Mouse (Mus musculus) spleen, adult 2 months (tissue): Measurements from ENCODE around the gene Rin3.

Source experiments
- CTCF ChIP-seq: fragments of 200-500 bp; IDR thresholded peaks from 2 replicates; pipeline ENCODE4 v1.5.1; 2011; ENCODE audit warnings: mild to moderate bottlenecking, inconsistent platforms; ENCODE audit not compliant: insufficient read depth, insufficient read length, insufficient replicate concordance; ENCODE audit errors: extremely low read depth
- POLR2A ChIP-seq: fragments of 200-500 bp; IDR thresholded peaks from 2 replicates; pipeline ENCODE4 v1.6.1; 2011; ENCODE audit warnings: low read depth, low read length, inconsistent platforms

DNA sequence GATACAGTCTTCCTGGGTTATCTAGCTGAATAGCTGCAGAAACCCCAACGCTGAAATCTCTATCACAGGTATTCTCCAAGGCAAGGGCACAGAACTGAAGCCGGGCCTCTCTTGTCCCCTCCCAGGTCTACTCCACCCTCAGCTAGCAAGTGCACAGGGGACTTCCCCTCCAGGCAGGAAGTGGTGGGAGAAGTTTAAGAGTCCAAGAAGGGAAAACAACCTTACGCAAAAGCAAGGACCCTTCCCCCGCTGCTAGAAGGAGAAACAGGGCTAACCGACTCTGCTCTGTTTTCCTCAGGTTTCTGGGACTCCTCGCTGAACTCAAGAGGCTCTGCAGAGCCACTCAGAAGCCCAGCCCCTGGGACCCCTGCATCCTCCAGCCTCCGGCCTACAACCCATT lies 85.2 kb downstream of the Rin3 start:
- no peak for TF ChIP-seq CTCF
- TF ChIP-seq POLR2A, result peak; percentile 33; the same call in 1 of the 2 replicates
